26 mouse cellular contexts compared by ENCODE assay signal in the genomic region with DNA sequence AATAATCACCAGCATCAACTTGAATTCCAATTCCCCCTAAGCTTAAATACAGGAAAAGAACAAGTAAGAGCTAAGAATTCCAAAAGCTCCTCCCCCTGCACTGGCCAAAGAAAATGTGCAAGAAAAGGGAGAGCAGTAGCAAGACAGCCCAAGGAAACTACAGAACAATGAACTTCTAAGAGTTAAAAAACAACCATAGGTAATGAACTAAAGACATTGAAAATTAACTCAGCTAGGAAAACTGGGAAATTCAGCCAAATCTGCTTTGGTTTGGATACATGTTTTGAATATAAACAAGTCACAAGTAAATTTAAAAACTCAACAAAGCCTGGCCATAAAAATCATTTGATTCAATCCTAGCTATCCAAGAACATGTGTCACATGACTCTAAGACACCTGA.
"Had no signal": no experiment of that assay in that cellular context is flagged by ENCODE, and none has a peak within 500 bp of the region (broad histone marks: within the 10 kb centered on the region; RNA-seq: fewer than 3 reads in every experiment).

No protein-coding gene starts in this region.

- H3K36me3 ChIP-seq: intestine, embryonic 15.5 days had no signal

- DNase-seq: heart, postnatal 10 days; heart, postnatal 14 days; heart, postnatal 36 days; heart, postnatal 4 days; kidney, adult 11 months; kidney, adult 8-10 months; kidney, postnatal 14 days; kidney, postnatal 25 days; kidney, postnatal 4 days; layer of hippocampus, adult 9-11 months; layer of hippocampus, postnatal 36 days had no signal

- H3K27ac ChIP-seq: heart, embryonic 10.5 days; heart, embryonic 13.5 days; heart, embryonic 15.5 days; hindbrain, embryonic 10.5 days; hindbrain, embryonic 12.5 days; hindbrain, embryonic 13.5 days; hindbrain, embryonic 14.5 days; hindbrain, embryonic 15.5 days; hindbrain, postnatal 0 days; intestine, embryonic 15.5 days; kidney, embryonic 15.5 days; kidney, postnatal 0 days; layer of hippocampus, adult 2 months; left cerebral cortex, adult 2 months had no signal

- H3K4me1 ChIP-seq: heart, embryonic 10.5 days; heart, embryonic 12.5 days; heart, embryonic 13.5 days; heart, embryonic 15.5 days; hindbrain, embryonic 10.5 days; hindbrain, embryonic 12.5 days; hindbrain, embryonic 13.5 days; hindbrain, embryonic 15.5 days; intestine, embryonic 15.5 days; kidney, embryonic 15.5 days had no signal

- H3K27me3 ChIP-seq: heart, embryonic 12.5 days; heart, embryonic 13.5 days; heart, embryonic 15.5 days; hindbrain, embryonic 12.5 days; hindbrain, embryonic 13.5 days; hindbrain, embryonic 15.5 days; intestine, embryonic 15.5 days; kidney, embryonic 15.5 days had no signal

- H3K4me3 ChIP-seq: heart, embryonic 10.5 days; heart, embryonic 12.5 days; heart, embryonic 13.5 days; heart, embryonic 15.5 days; hindbrain, embryonic 10.5 days; hindbrain, embryonic 12.5 days; hindbrain, embryonic 13.5 days; hindbrain, embryonic 15.5 days; intestine, embryonic 15.5 days; kidney, embryonic 15.5 days; layer of hippocampus, adult 2 months; left cerebral cortex, adult 2 months had no signal
